Mouse (Mus musculus): ENCODE data around the gene Ubtf.

Gene Ubtf

DNA sequence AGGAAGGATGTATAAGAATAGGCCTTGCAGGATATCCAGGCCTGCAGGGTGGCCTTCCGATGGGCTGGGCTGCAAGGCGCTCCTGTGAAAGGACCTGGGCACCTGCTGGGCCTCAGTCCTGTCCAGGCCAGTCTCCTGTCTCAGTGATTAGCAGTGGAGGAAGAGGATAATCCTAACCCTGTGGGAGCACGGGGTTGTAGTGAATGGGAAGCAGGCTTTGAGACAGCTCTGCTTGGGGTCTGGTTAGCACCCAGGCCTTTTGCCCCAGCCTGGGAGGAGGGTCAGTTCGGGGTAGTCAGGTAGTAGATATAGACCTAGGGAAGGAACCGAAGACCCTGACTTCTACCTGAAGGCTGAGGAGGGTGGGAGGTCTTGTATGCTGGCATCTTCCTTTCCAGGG, 28.1 kb upstream of the Ubtf start:
- DNase-seq (ENCODE audit: low read depth, low spot score), result no peak

DNA sequence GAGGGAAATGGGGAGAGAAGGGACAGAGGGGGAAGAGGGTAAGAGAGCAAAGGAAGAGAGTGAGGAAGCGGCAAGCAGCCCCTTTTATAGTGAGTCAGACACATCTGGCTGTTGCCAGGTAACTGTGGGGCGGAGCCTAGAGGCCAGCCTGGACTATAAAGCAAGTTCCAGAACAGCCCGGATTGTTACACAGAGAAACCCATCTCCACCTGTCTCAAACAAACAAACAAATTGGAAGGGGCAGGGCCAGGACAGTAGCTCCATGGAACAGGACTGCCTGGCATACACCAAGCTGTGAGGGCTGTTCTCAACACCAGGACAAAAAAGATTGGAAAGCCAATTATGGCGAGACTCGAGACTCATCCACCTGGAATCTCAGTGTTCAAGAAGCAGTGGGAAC, 27.4 kb upstream of the Ubtf start:
- DNase-seq (ENCODE audit: low read depth, low spot score), result no peak

DNA sequence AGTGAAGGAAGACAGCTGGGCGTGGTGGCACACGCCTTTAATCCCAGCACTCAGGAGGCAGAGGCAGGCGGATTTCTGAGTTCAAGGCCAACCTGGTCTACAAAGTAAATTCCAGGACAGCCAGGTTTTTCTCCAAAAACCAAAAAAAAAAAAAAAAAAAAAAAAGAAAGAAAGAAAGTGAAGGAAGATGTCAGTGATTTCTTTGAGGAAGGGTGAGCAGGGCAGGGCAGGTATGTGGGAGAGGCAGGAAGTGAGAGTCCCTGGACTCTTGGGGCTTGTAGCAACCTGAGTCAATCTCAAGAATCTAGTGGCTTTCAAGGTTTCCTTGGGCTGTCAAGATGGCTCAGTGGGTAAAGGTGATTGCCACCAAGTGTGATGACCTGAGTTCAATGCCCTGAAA, 24.9 kb upstream of the Ubtf start:
- DNase-seq (ENCODE audit: low read depth, low spot score), result no peak

DNA sequence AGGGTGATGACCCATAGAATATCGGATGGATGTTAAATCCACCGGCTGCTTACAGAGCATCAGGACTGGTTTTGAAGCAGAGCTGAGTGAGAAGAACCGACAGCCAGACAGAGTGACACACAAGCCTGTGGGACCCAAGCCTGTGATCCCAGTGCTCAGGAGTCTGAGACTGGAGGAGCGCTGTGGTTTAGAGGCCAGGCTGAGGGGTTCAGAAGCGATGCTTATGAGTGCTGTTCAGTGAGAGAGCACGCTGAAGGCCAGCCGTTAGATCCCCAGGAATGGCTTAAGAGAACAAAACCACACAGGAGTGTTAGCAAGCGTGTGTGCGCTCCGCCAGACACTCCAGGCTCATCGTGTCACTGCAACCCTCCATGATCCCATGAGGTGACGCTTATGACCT, 23.2 kb upstream of the Ubtf start:
- DNase-seq (ENCODE audit: low read depth, low spot score), result no peak

DNA sequence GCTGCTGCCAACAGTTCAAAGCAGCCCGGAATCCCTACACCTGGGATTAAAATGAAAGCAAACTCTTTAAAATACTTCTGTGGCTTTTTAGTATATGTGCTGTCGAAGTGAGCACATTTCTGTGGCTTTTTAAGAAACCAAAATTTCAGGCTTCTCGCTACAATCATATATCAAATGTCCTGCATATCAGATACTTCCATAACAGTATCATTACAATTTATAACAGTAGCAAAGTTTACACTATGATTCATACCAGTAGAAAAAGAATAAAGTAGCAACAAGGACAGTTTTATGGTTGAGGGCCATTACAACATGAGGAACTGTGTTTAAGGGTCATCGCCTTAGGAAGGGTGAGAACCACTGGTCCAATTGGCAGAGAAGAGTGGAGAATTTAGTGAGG, 21.6 kb upstream of the Ubtf start:
- DNase-seq (ENCODE audit: low read depth, low spot score), result no peak

DNA sequence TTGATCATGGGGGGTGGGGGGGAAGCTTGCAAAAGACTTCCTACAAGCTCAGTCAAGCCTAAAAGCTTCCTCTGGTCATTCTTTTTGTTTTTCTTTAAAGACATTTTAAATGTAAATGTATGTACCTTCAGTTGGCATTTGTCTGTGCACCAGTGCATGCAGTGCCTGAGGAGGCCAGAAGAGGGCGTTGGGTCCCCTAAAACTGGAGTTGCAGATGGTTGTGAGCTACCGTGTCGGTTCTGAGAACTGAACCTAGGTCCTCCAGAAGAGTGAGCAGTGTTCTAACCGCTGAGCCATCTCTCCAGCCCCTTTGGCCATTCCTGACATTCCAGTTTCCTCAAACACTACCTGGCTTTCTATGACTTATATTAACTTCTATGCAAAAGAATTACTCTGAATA, 20.1 kb upstream of the Ubtf start:
- no peak for DNase-seq (ENCODE audit: low read depth, low spot score)

DNA sequence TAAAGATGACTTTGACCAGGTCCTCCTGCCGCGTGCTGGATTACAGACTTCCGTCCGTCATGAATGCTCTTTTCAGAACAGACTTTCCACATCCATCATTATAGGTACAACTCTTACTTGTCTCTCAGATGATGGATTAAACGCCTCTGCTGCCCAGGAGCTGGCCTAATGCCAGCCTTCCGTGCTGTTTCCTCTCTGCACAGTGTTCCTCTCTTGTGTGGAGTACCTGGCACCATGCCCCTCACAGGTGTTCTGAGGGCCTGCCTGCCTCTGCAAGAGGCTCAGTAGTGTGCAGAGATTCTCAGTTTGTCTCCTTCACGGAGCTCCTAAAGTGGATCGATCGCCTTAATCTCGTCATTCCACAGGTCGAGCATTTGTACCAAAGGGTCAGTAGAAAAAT, 19.7 kb upstream of the Ubtf start:
- peak; percentile 82 for DNase-seq (ENCODE audit: low read depth, low spot score)

DNA sequence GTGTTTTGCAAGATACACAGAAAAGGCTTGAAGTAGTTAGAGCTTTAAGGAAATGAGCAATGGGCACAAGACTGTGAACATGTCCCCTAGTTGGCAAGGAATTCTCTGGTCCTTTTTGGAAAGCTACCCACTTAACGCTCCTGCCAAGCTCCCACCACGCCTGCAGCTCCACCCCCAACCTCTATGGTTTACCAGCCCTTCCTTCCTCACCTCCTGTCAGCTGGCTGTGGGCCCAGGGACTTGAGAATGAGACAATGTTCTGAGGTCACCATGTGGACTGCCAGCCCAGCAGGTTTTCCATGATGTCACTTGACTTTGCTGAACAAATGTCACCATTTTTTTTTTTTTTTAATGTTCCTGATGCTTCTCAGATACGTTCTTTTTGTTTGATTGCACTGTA, 19.0 kb upstream of the Ubtf start:
- DNase-seq (ENCODE audit: low read depth, low spot score), result peak; percentile 99

DNA sequence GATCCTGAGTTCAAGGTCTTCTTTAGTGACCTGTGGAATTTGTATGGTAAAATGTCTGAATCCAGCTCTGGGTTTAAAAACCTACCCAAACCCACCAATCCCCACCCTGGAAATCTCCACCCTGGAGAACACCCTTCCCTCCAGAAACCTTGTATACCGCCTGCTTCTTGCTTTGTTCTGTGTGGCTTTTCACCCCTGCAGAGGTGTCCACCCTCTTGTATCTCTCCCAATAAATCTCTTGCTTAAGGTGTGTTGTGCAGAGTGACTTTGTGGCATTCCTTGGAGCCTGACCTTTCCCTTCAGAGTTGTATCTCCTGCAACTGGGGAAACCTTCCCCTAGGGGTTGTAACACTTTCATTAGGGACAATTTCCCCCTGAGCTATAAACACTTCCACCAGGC, 18.4 kb upstream of the Ubtf start:
- DNase-seq (ENCODE audit: low read depth, low spot score), result no peak

DNA sequence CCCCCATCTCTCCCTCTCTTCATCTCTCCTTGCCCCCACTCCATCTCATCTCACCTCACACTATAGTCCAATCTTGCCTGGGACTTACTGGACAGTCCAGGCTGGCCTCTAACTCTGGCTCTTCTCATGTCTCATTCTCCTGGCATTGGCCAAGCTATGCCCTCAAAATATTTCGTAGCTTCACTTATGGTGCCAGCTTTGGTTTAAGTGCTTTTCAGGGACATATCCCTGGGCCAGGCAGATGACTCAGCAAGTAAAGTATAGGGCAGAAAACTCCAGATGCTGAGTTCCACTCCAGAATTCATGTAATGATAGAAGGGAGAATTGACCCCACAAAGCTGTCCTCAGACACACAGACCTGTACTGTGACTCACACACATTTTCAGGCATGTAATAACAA, 16.6 kb upstream of the Ubtf start:
- DNase-seq (ENCODE audit: low read depth, low spot score), result no peak

DNA sequence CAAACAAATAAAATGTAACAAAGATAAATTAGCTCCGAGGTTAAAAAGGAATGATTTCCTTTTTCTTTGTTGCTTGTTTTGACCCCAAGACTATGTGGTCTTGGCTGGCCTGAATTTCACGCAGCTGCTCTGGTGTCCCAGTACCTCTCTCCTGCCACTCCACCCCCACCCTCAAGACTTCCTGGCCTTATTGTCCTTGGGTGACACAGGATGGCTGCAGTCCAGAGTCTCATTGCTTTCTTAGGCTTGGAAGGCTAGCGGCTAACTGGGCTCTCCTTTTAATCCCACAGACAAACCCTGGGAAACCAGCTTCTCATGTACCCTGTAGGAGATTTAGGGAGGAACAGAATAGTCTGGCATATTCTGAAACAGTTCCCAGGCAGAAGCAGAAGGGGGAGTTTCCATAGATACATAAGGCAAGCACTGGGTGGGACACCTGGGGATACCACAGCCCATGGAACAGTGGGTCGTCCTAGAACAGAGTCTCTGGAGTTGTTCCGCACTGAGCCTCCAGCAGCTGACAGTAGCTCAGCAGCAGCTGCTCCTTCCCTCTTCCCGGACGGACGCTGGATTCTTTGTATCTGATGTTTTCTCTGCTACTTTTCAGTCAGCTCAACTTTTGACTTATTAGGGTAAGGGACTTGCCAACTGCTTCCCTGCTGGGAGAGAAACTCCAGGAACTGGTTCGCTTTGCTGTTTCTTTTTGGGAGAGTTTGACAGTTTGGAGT, 15.6 kb upstream of the Ubtf start:
- peak; percentile 39 for DNase-seq (ENCODE audit: low read depth, low spot score)

DNA sequence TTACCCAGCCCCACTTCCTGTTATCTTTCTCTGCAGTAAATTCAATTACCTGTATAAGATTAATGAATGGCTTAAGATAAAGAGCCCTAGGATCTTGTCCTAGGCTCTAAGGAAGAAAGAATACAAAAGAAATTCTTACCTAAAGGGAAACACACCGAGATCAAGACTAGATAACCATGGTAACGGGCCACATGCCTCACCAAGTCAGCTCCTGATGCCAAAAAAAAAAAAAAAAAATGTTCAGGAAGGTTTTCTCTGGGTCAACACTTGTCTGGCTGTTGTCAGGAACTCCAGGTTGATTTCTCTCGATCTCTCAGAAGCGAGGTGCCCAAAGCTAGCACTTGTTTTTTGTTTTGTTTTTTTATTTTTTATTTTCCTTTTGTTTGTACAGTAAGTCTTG, 14.5 kb upstream of the Ubtf start:
- DNase-seq (ENCODE audit: low read depth, low spot score), result no peak

DNA sequence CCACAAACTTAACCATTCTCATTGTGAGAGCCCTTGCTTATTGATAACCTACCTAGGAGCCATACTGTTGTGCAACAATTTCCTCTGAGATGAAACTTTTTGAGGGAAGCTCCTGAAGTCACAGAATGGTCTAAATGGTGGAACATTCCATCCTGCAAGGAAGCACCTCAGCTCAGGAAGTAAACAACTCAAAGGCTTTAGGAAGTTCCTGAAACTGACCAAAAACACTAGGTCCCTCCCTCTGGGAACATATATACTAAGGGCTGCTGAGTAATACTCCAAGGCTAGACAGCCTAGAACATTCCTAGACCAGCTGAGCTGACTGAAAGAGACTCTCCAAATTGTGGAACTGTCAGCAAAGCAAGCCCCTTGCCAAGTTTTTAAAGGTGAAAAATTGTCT, 13.5 kb upstream of the Ubtf start:
- no peak for DNase-seq (ENCODE audit: low read depth, low spot score)

DNA sequence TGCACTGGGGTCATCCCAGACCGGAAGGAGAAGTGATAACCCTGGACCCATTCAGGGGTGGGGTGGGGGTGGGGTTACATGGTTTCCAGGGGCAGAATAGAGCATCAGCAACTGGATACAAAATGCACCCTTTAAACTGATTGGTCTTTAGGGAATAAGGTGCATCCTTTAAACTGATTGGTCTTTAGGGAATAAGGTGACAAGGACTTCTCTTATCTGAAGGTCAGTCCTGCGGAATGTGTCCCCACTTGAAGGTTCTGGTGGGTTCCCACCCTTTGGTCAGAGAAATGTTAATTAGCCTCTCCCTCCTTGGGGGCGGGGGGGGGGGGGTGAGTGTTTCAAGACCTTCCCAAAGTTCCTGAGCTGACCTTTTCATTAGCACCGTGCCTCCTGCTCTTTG, 12.3 kb upstream of the Ubtf start:
- DNase-seq (ENCODE audit: low read depth, low spot score), result no peak

DNA sequence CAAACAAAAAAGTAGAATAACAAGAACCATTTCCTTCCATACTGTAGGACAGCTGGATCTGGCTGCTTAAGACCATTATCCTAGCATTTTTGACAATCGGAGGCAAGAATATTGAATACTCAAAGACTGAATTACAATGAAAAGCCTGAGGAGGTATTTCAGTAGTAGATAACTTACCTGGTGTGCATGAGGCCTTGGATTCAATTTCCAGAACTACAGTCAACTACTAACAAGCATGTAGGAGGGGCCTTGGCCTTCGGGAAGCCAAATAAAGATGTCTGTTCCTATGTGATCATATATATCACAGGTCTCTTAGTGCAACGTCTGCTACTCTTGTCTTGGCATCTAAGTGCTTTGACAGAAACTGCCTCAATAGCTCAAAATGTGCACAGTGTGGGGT, 10.5 kb upstream of the Ubtf start:
- no peak for DNase-seq (ENCODE audit: low read depth, low spot score)

DNA sequence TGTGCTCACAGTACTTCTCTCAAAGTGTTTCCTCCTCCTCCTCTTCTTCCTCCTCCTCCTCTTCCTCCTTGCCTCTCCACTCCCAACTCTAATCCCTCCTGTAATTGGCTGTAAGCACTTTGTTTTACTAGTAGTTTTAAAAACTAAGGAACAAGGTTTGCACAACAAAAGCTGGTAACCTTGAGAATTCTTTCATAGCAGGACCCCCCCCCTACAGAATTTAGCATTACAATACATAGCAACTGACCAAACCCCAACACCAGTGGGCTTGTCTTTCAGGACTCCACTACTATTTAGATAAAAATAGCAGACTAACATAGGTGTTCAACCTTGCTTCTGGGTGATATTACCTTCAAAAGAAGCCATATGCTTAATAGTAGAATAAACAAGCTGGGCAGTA, 10.0 kb upstream of the Ubtf start:
- DNase-seq (ENCODE audit: low read depth, low spot score), result no peak

DNA sequence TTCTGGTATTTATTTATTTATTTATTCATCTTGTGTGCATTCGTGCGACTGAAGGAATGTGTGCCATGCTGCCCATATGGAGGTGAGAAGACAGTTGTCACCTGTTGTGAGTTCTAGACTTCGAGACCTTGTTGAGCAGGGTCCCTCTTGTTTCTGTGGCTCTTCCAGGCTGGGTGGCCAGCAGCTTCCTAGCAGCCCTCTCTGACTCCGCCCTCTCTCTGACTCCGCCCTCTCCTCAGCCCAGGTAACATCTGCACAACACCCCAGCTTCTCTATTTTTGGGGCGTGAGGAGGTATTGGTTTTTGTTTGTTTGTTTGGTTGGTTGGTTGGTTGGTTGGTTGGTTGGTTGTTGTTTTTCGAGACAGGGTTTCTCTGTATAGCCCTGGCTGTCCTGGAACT, 8.3 kb upstream of the Ubtf start:
- no peak for DNase-seq (ENCODE audit: low read depth, low spot score)

DNA sequence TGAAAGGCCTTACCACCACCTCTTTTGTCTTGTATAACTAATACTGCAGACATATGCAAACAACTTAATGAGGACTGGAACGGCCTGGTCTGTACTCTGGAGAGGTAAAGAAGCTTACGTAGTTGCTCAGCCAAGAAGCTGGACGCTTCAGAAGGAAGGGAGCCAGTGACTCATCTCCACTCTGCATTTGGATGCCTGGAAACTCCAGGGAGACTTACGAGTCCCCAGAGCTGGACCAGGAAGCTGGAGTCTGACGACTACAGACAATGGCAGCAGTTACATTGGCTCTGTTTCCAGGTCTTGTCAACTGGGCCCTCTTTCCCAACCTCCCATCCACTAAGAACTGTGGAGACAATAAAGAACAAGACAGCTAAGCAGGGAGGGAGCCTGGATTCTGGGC, 7.7 kb upstream of the Ubtf start:
- DNase-seq (ENCODE audit: low read depth, low spot score), result peak; percentile 53

DNA sequence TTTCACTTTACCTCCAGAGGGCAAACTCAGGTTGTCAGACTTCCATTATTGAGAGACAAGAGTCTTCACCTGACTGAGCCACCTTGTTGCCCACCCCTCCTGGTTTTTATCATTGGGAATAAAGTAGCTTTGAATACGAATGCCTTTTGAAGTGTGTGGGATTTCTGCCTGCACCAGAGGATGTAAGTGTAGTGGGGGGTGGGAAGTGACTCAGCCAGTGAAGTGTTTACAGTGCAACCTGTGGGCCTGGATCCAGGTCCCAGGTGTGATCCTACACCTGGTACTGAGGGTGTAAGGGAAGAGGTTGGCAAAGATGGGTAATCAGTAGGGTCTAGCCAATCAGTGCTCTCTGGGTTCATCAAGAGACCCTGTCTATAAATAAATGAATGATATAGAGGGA, 4.0 kb upstream of the Ubtf start:
- DNase-seq (ENCODE audit: low read depth, low spot score), result no peak

DNA sequence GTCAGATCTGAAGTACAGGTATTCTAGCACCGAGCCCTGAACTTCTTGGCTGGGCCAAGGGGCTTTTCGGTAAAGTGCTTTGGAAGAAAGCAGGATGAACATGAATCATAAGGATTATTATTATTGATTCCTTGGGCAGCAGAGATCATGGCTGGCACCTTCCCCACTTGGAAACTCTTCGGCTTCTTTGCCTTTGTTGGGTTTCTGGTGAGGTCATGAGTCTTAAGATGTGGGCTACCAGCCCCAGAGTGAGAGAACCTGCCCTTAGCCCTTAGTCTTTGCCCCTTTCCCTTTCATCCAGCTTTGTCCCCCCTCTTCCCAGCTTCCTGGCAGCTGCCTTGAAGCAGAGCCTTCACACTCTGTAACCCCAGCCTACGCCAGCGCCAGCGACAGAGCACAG, 2.4 kb upstream of the Ubtf start:
- no peak for DNase-seq (ENCODE audit: low read depth, low spot score)

DNA sequence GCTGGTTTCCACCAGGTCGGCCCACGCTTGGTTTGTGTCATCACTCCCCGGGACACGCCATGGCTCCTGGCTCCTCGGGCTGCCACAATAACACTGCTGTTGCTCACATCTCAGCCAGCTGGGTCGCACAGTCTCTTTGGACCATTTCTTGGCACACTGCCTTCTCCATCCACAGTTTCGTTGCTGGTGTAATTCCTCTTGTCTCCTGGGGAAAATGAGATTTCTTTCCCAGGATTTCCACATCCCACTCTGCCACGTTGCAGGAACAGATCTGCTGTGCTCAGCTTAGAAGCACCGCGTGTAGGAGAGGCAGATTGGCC, 1.1 kb upstream of the Ubtf start:
- DNase-seq (ENCODE audit: low read depth, low spot score), result peak; percentile 93

DNA sequence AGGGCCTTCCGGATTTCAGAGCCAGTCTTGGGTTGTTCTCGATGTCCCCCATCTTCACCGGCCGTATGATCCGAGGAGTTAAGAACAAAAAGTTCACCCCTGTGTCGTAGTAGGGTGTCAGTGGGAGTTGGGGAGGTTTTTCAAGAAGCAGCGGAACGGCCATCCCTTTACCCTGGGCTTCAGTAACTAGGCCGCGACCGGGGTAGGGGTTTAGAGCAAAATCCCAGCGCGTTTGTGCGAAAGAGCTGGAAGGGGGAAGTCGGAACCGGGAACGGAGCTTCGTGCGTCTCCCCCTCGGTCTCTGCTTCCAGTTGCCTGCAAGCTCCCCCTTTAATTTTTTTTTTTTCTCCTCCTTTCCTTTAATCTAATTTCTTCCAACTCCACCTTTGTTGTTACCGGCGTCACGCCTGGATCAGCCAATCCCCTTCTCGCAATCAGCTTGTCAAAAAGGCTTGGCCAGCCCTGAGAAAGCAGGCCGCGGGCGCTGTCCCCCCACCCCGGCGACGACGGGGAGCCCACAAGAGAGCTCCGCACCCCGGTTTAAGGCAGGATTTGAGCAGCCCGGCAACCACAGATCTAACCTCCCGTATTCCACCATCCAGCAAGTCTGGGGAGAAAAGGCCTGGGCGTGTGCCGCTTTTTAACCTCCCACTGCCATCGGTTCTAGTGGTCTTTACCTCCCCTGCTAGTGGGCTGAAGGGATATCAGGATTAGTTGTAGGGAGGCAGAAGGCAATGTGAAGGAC, 571 bp upstream of the Ubtf start:
- peak; percentile 99 for DNase-seq (ENCODE audit: low read depth, low spot score)

DNA sequence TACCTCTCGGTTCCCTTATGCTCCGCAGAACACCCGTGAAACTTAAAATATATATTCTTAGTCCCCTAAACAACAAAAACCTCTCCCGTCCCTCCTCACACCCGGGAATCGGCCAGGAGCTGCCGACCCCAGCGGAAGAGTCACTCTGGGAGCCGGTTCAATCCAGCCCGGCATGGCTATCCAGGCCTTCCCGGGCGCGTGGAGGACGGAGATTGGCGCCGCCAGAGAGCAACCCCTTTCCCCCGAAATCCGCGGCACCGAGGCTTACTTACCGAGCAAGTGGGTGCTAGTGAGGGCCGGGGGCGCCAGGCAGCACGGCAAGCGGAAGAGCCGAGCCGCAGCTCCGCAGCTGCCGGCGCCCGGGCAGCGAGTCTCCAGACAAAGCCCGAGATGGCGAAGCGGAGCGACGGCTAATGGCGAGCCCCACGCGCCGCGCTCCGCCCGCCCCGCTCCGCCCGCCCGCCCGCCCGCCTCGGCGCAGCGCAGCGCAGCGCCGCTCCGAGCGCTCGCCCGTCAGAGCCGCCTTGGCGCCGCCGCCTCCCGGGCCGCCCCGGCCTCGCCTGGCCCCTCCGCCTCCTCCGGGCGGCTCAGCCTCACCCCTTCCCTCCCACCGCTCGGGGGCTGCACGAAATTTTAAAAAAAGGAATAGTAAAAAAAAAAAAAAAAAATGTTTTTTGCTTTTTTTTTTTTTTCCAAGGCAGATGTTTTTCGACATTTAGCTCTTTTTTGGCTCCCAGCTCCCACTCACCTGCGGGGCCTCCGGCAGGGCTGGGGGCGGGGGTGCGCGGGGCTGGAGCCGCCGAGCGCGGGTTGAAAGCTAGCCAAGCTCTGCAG, 749 bp downstream of the Ubtf start:
- DNase-seq (ENCODE audit: low read depth, low spot score), result peak; percentile 79

Data from brain, adult 2 months (tissue).